Mouse (Mus musculus) spleen, adult 2 months (tissue): ENCODE measurements around the gene Plgrkt. TPM values are rescaled to one million over a fixed set of nuclear protein-coding genes. Genes with fewer than 3 reads are reported as not detected.
A peak's percentile ranks its signal among the peaks of the same experiment; 100 is the strongest.
"Not testable (repeated sequence)": the region's sequence is repeated elsewhere in the genome, so short reads cannot be mapped to it uniquely, and the experiment has no call there.

ENCODE experiments used
- DNase-seq, 2 experiments: peaks; one replicate each; pipeline versions ENCODE4 v3.0.0 to v3.0.0-alpha.2; 2012 to 2021; ENCODE audit warnings: low spot score in 2 of 2, low read depth in 1 of 2
- H3K27ac ChIP-seq: fragments of 200-500 bp; 2 replicates; pipeline ENCODE4 v1.5.1; 2012; ENCODE audit warnings: low read length, inconsistent platforms; ENCODE audit not compliant: insufficient read depth
- H3K27me3 ChIP-seq: fragments of 200-500 bp; 2 replicates; pipeline ENCODE4 v1.6.1; 2012; ENCODE audit warnings: mild to moderate bottlenecking, moderate library complexity, low read length, inconsistent platforms; ENCODE audit not compliant: control insufficient read depth, insufficient read depth
- H3K36me3 ChIP-seq: fragments of 200-500 bp; 2 replicates; pipeline ENCODE4 v1.6.1; 2012; ENCODE audit warnings: mild to moderate bottlenecking, low read length, inconsistent platforms; ENCODE audit not compliant: control insufficient read depth, insufficient read depth
- H3K4me1 ChIP-seq: fragments of 200-500 bp; 2 replicates; pipeline ENCODE4 v1.6.1; 2011; ENCODE audit warnings: inconsistent platforms; ENCODE audit not compliant: control insufficient read depth, insufficient read depth, insufficient read length
- H3K4me3 ChIP-seq: fragments of 200-500 bp; 2 replicates; pipeline ENCODE4 v1.5.1; 2011; ENCODE audit warnings: mild to moderate bottlenecking, inconsistent platforms; ENCODE audit not compliant: insufficient read depth, insufficient read length; ENCODE audit errors: extremely low read depth
- CTCF ChIP-seq: fragments of 200-500 bp; IDR thresholded peaks from 2 replicates; pipeline ENCODE4 v1.5.1; 2011; ENCODE audit warnings: mild to moderate bottlenecking, inconsistent platforms; ENCODE audit not compliant: insufficient read depth, insufficient read length, insufficient replicate concordance; ENCODE audit errors: extremely low read depth
- POLR2A ChIP-seq: fragments of 200-500 bp; IDR thresholded peaks from 2 replicates; pipeline ENCODE4 v1.6.1; 2011; ENCODE audit warnings: low read depth, low read length, inconsistent platforms
- WGBS: fragments of 180-500 bp; shearing (Covaris S2); methylation state at CpG from one replicate; pipeline ENCODE4 v1.1.7; 2018; 5-methylcytosine and 5-hydroxymethylcytosine counted together
- polyA plus RNA-seq: library from polyadenylated mRNA; depleted of rRNA; stranded (reverse); fragments of >200 nt; gene quantifications from 2 replicates; pipeline ENCODE4 v1.2.3, GENCODE M21; 2012; rRNA removed

Plgrkt gene
- 55.6 and 63.9 TPM in 2 replicates for polyA plus RNA-seq

DNA sequence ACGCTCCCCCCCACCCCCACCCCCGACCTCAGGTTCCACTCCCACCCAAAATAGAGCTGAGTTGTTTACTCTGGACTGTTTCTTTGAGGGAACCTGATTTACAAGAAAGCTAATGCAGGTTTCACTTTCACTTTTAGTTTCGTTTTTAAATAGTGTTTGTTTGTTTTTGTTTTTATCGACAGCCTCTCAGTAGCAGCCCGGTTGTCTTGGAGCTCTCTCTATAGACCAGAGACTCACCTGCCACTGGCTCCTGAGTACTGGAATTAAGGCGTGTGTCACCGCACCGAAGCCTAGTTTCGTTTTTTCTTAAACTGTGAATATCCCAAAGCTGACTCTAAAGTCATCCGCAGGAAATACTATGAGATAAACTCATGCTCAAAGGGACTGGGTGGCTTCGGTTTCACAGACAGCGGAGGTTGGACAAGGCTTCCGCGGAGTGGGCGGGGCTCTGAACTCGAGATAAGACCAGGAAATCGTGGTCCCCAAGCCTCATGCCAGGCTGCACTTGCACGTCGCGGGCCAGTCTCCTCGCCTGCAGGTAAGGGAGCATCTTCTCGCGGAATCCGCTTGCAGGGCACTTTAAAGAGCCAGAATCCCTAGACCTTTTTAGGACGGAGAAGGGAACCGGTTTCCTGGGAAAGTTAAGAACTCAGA lies at the start of gene Plgrkt, which contains the start of gene Cd274:
Gene Plgrkt (minus strand): TSS at position 422 of the 654 bp plus-strand sequence.
Gene Cd274 (plus strand): TSS at position 487 of the 654 bp plus-strand sequence.
- TF ChIP-seq CTCF (no peak), POLR2A (peak; percentile 91)
- H3K27me3 ChIP-seq: no peaks in the 10 kb centered on the region
- peaks cover 9% of the 10 kb centered on the region for H3K4me1 ChIP-seq
- H3K27ac ChIP-seq: peak within 1 kb of the TSS; percentile 94
- DNase-seq: peak; percentile 90 to 91
- H3K36me3 ChIP-seq: no peaks in the 10 kb centered on the region
- peak within 1 kb of the TSS; percentile 74 for H3K4me3 ChIP-seq
- WGBS: under 1% methylated on average over 26 of the region's 26 CpGs

- no peaks in the 10 kb centered on the region for H3K36me3 ChIP-seq
- no peak overlapping the region for H3K27ac ChIP-seq
- H3K4me3 ChIP-seq: no peak overlapping the region
- no peak for DNase-seq
- TF ChIP-seq CTCF (no peak), POLR2A (no peak)
- H3K27me3 ChIP-seq: no peaks in the 10 kb centered on the region
- WGBS: 77% methylated on average over 3 of the region's 3 CpGs
- H3K4me1 ChIP-seq: peaks cover 18% of the 10 kb centered on the region
These were observed 49.3 kb upstream of the Plgrkt start for GRCm38 (mm10) chr19:29416393-29416902.

GRCm38 (mm10) chr19:29414917-29415316 lies 47.7 kb upstream of the Plgrkt start:
- not testable (repeated sequence) for H3K4me3 ChIP-seq, H3K36me3 ChIP-seq, DNase-seq, H3K27me3 ChIP-seq, H3K27ac ChIP-seq
- peaks cover 18% of the 10 kb centered on the region for H3K4me1 ChIP-seq

GRCm38 (mm10) chr19:29414513-29414912 lies 47.3 kb upstream of the Plgrkt start:
- DNase-seq: no peak
- TF ChIP-seq CTCF (no peak), POLR2A (no peak)
- Histone ChIP-seq H3K36me3 (no peaks in the 10 kb centered on the region), H3K4me1 (peaks cover 17% of the 10 kb centered on the region), H3K27ac (no peak overlapping the region), H3K27me3 (no peaks in the 10 kb centered on the region), H3K4me3 (no peak overlapping the region)
- WGBS: 74% methylated on average over 3 of the region's 3 CpGs

- peaks cover 5% of the 10 kb centered on the region; the same call in 1 of the 2 replicates for H3K4me1 ChIP-seq
- no peak overlapping the region for H3K27ac ChIP-seq
- no peak overlapping the region; the same call in 1 of the 2 replicates for H3K4me3 ChIP-seq
- no peak for DNase-seq
- H3K27me3 ChIP-seq: no peaks in the 10 kb centered on the region
- no peaks in the 10 kb centered on the region for H3K36me3 ChIP-seq
- 94% methylated on average over 6 of the region's 6 CpGs for WGBS
- TF ChIP-seq CTCF: no peak
- TF ChIP-seq POLR2A: no peak
These were observed 45.6 kb upstream of the Plgrkt start for GRCm38 (mm10) chr19:29412476-29413420.

DNA sequence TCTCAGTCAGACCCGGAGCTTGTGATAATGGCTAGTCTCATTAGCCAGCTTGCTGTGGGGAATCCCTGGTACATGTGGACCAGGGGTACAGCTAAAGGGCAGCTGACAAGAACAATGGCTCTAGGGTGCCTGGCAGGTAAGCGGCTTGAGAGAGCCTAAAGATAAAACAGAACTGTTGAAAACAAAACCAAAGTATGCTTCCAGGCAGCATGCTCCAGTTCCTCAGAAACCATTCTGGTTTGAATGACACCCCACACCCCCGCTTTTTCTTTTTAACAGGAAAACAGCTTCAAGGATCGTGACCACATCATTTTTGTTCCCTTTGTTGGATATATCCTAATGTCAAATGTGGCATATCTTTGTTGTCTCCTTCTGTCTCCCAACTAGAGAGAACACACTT lies 43.4 kb upstream of the Plgrkt start, which contains the start of gene Pdcd1lg2:
Gene Pdcd1lg2 (plus strand): TSS at position 301 of the 400 bp plus-strand sequence.
- DNase-seq: no peak
- H3K27ac ChIP-seq: no peak within 1 kb of the TSS
- WGBS: 86% methylated on average over 4 of the region's 4 CpGs

More for the DNA sequence above, 43.4 kb upstream of the Plgrkt start, which contains the start of gene Pdcd1lg2:
- TF ChIP-seq CTCF (no peak), POLR2A (no peak)
- H3K4me3 ChIP-seq: no peak within 1 kb of the TSS
- no peaks in the 10 kb centered on the region for H3K27me3 ChIP-seq
- H3K4me1 ChIP-seq: no peaks in the 10 kb centered on the region
- no peaks in the 10 kb centered on the region for H3K36me3 ChIP-seq
